Mouse (Mus musculus): Measurements from ENCODE around the gene Olfr173. TPM values are rescaled to one million over a fixed set of nuclear protein-coding genes. Genes with fewer than 3 reads are reported as not detected.

Gene Olfr173
- total and polyA plus RNA-seq, 2 experiments from 2014 or later = not detected

DNA sequence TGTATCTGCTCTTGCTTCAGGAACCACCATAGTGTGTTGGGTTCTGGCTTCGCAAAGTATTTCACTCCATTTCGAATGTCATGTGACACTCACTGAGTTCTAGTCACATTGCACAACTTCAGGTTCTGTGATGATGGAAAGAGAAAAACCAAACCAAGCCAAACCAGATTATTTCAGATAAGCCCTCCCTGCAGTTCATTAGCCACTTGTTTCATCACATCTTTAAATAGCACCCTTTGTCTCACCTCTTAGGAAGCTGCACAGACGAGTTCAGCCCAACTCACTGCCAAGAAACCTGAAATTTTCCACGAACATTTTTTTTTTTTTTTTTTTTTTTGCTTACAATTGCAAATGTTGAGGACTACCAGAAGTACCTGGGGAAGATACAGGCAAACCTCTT is 53.4 kb downstream of the Olfr173 start:
- Histone ChIP-seq H3K4me1 (ENCODE audit: control insufficient read depth, insufficient read depth) (no peaks in the 10 kb centered on the region; the same call in 1 of the 2 replicates), H3K27ac (ENCODE audit: low read depth) (peak overlapping the region; percentile 32; the same call in 1 of the 2 replicates), H3K9me3 (replicated peaks; ENCODE audit: control insufficient read depth, low read length) (no peaks in the 10 kb centered on the region), H3K9ac (replicated peaks; ENCODE audit: low read depth, low read length) (no peak overlapping the region), H3K36me3 (replicated peaks; ENCODE audit: control insufficient read depth, insufficient read depth, low read length) (no peaks in the 10 kb centered on the region), H3K4me2 (ENCODE audit: low read depth, low read length) (0 out of 2 replicates have a peak overlapping the region, but pooled peaks have one; percentile 1), H3K4me3 (ENCODE audit: low read depth, low read length) (no peak overlapping the region), H3K27me3 (ENCODE audit: control insufficient read depth, insufficient read depth, low read length) (no peaks in the 10 kb centered on the region)
- peak; percentile 68; the same call in 1 of the 2 replicates for ATAC-seq (ENCODE audit: insufficient read depth, low read depth)
- DNase-seq (ENCODE audit: low spot score) = peak; percentile 38
- WGBS = 22% methylated on average over 4 of the region's 4 CpGs
- TF ChIP-seq EP300 (IDR thresholded peaks at IDR 0.05; ENCODE audit: low read depth) (no peak), CTCF (IDR thresholded peaks at IDR 0.05; ENCODE audit: low read depth) (no peak)

Small RNAs within 50 kb of the gene (microRNA-seq; reads per million reads assigned to microRNA genes)
- not detected for gene Gm27564

Other genes with a start within 250 kb of the Olfr173 start
- not detected in 2 replicates for gene Gm813, start 183.3 kb downstream of the Olfr173 start, total RNA-seq (2014; rRNA removed; ENCODE audit: low replicate concordance)
- not detected in 2 replicates for gene Gm813, start 183.3 kb downstream of the Olfr173 start, polyA plus RNA-seq (2015; fragmentation: Nextera tagmentation; extraction: Ambion mirVana)
- not detected in 2 replicates for gene E330017A01Rik, start 161.5 kb downstream of the Olfr173 start, total RNA-seq (2014; rRNA removed; ENCODE audit: low replicate concordance)
- gene E330017A01Rik, start 161.5 kb downstream of the Olfr173 start, polyA plus RNA-seq (2015; fragmentation: Nextera tagmentation; extraction: Ambion mirVana) = not detected in 2 replicates
- 27.4 and 35.4 TPM in 2 replicates for gene Cpox, start 130.0 kb downstream of the Olfr173 start, total RNA-seq (2014; rRNA removed; ENCODE audit: low replicate concordance)
- gene Cpox, start 130.0 kb downstream of the Olfr173 start, polyA plus RNA-seq (2015; fragmentation: Nextera tagmentation; extraction: Ambion mirVana) = 15.4 and 15.6 TPM in 2 replicates
- gene Gpr15, start 81.2 kb downstream of the Olfr173 start, total RNA-seq (2014; rRNA removed; ENCODE audit: low replicate concordance) = not detected in 2 replicates
- gene Gpr15, start 81.2 kb downstream of the Olfr173 start, polyA plus RNA-seq (2015; fragmentation: Nextera tagmentation; extraction: Ambion mirVana) = 0.10 TPM in 1 of 2 replicates, not detected in the other
- gene Cldnd1, start 72.4 kb downstream of the Olfr173 start, total RNA-seq (2014; rRNA removed; ENCODE audit: low replicate concordance) = 24.0 and 43.9 TPM in 2 replicates
- gene Cldnd1, start 72.4 kb downstream of the Olfr173 start, polyA plus RNA-seq (2015; fragmentation: Nextera tagmentation; extraction: Ambion mirVana) = 72.0 and 72.8 TPM in 2 replicates
- not detected in 2 replicates for gene Olfr172, start 37.1 kb downstream of the Olfr173 start, total RNA-seq (2014; rRNA removed; ENCODE audit: low replicate concordance)
- not detected in 2 replicates for gene Olfr172, start 37.1 kb downstream of the Olfr173 start, polyA plus RNA-seq (2015; fragmentation: Nextera tagmentation; extraction: Ambion mirVana)
- gene Olfr175-ps1, start 26.5 kb upstream of the Olfr173 start, total RNA-seq (2014; rRNA removed; ENCODE audit: low replicate concordance) = not detected in 2 replicates
- gene Olfr175-ps1, start 26.5 kb upstream of the Olfr173 start, polyA plus RNA-seq (2015; fragmentation: Nextera tagmentation; extraction: Ambion mirVana) = not detected in 2 replicates
- not detected in 2 replicates for gene Olfr177, start 74.5 kb upstream of the Olfr173 start, total RNA-seq (2014; rRNA removed; ENCODE audit: low replicate concordance)
- gene Olfr177, start 74.5 kb upstream of the Olfr173 start, polyA plus RNA-seq (2015; fragmentation: Nextera tagmentation; extraction: Ambion mirVana) = not detected in 2 replicates
- gene Olfr178, start 91.8 kb upstream of the Olfr173 start, total RNA-seq (2014; rRNA removed; ENCODE audit: low replicate concordance) = not detected in 2 replicates
- gene Olfr178, start 91.8 kb upstream of the Olfr173 start, polyA plus RNA-seq (2015; fragmentation: Nextera tagmentation; extraction: Ambion mirVana) = not detected in 2 replicates
- gene Olfr181, start 128.5 kb upstream of the Olfr173 start, total RNA-seq (2014; rRNA removed; ENCODE audit: low replicate concordance) = not detected in 2 replicates
- gene Olfr181, start 128.5 kb upstream of the Olfr173 start, polyA plus RNA-seq (2015; fragmentation: Nextera tagmentation; extraction: Ambion mirVana) = not detected in 2 replicates
- gene Olfr180, start 129.1 kb upstream of the Olfr173 start, total RNA-seq (2014; rRNA removed; ENCODE audit: low replicate concordance) = not detected in 2 replicates
- not detected in 2 replicates for gene Olfr180, start 129.1 kb upstream of the Olfr173 start, polyA plus RNA-seq (2015; fragmentation: Nextera tagmentation; extraction: Ambion mirVana)
- not detected in 2 replicates for gene Olfr183, start 195.1 kb upstream of the Olfr173 start, total RNA-seq (2014; rRNA removed; ENCODE audit: low replicate concordance)
- gene Olfr183, start 195.1 kb upstream of the Olfr173 start, polyA plus RNA-seq (2015; fragmentation: Nextera tagmentation; extraction: Ambion mirVana) = not detected in 2 replicates
- not detected in 2 replicates for gene Olfr186, start 230.0 kb upstream of the Olfr173 start, total RNA-seq (2014; rRNA removed; ENCODE audit: low replicate concordance)
- gene Olfr186, start 230.0 kb upstream of the Olfr173 start, polyA plus RNA-seq (2015; fragmentation: Nextera tagmentation; extraction: Ambion mirVana) = not detected in 2 replicates
- not detected in 2 replicates for gene Olfr187, start 239.5 kb upstream of the Olfr173 start, total RNA-seq (2014; rRNA removed; ENCODE audit: low replicate concordance)
- gene Olfr187, start 239.5 kb upstream of the Olfr173 start, polyA plus RNA-seq (2015; fragmentation: Nextera tagmentation; extraction: Ambion mirVana) = not detected in 2 replicates

Measured in heart, postnatal 0 days (tissue).